Mouse (Mus musculus) stomach, postnatal 0 days (tissue): ENCODE data around the gene Hebp1. TPM values are rescaled to one million over a fixed set of nuclear protein-coding genes. Genes with fewer than 3 reads are reported as not detected.
A peak's percentile ranks its signal among the peaks of the same experiment; 100 is the strongest.

Experiments used
- ATAC-seq: fragments of 200-750 bp; cut with Nextera tagmentation; 2 replicates; pipeline ENCODE4 v1.8.0; 2017; ENCODE audit not compliant: low FRiP score, low TSS enrichment
- DNase-seq: peaks from one replicate; pipeline ENCODE4 v3.0.0-alpha.2; 2016; ENCODE audit warnings: low spot score
- H3K27ac ChIP-seq: fragments of 300-500 bp; sonication (generic); replicated peaks from 2 replicates; pipeline ENCODE4 v1.5.1; 2014; ENCODE audit warnings: mild to moderate bottlenecking, control low read depth
- H3K27me3 ChIP-seq: fragments of 300-500 bp; sonication (generic); 2 replicates; pipeline ENCODE4 v1.6.1; 2014; ENCODE audit warnings: low read length; ENCODE audit not compliant: control insufficient read depth, insufficient read depth
- H3K36me3 ChIP-seq: fragments of 300-500 bp; sonication (generic); 2 replicates; pipeline ENCODE4 v1.6.1; 2014; ENCODE audit warnings: low read length, mixed read lengths; ENCODE audit not compliant: control insufficient read depth, insufficient read depth
- H3K4me1 ChIP-seq: fragments of 300-500 bp; sonication (generic); replicated peaks from 2 replicates; pipeline ENCODE4 v1.6.1; 2014; ENCODE audit warnings: antibody characterized with exemption; ENCODE audit not compliant: control insufficient read depth, insufficient read depth
- H3K4me2 ChIP-seq: fragments of 300-500 bp; sonication (generic); replicated peaks from 2 replicates; pipeline ENCODE4 v1.6.1; 2014; ENCODE audit warnings: low read depth, mild to moderate bottlenecking, control low read depth, moderate library complexity
- H3K4me3 ChIP-seq: fragments of 300-500 bp; sonication (generic); 2 replicates; pipeline ENCODE4 v1.5.1; 2014; ENCODE audit warnings: low read depth, low read length, control low read depth
- H3K9ac ChIP-seq: fragments of 300-500 bp; sonication (generic); 2 replicates; pipeline ENCODE4 v1.6.1; 2014; ENCODE audit warnings: mild to moderate bottlenecking, low read length, control low read depth, mixed read lengths
- H3K9me3 ChIP-seq: fragments of 300-500 bp; sonication (generic); 2 replicates; pipeline ENCODE4 v1.6.1; 2016; ENCODE audit warnings: low read length; ENCODE audit not compliant: control insufficient read depth
- CTCF ChIP-seq: IDR thresholded peaks from 2 replicates; pipeline ENCODE4 v1.5.1; 2016; ENCODE audit warnings: antibody characterized with exemption, low read depth, mild to moderate bottlenecking, moderate library complexity
- EP300 ChIP-seq: optimal IDR thresholded peaks from 2 replicates; pipeline ENCODE3; 2016; ENCODE audit warnings: antibody characterized with exemption
- WGBS: fragments of 180-500 bp; shearing (Covaris S2); extraction: QIAGEN DNeasy Blood & Tissue Kit; methylation state at CpG from one replicate; pipeline ENCODE4 v1.1.7; 2014; 5-methylcytosine and 5-hydroxymethylcytosine counted together
- polyA plus RNA-seq: library from polyadenylated mRNA; unstranded; fragments of >200 nt; fragmentation: Nextera tagmentation; extraction: Ambion mirVana; gene quantifications from 2 replicates; pipeline ENCODE4 v1.2.1, GENCODE M21; 2015

Hebp1 gene
- polyA plus RNA-seq, 1 experiment from 2014 or later, result 33.7 TPM

DNA sequence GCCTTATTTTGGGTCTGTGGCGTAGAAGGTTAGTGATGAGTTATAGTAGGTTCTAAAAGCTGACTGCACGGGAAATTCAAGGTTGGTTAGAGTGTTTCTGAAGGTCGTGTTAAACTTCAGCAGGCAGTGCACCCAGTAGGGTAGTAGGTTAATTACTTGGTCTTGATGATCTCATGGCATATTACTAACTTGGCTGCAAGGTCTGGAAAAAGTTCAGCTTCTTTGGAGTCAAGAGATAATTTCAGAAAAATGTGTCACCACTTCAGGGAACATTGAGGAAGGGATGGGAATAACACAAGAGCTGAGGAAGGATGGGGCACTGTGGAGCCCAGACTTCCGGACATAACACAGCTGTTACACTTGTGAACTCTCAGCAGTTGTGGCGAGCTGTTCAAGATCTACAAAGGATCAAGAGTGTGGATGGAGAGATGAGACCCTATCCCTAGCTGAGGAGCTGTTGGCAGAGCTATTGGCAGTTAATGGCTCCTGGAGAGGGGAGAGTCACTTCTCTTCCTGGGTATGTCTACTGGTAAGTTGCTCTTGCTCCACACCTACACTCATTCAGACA lies 95.0 kb downstream of the Hebp1 start:
- no peak overlapping the region for H3K27ac ChIP-seq
- DNase-seq (no peak), ATAC-seq (no peak)
- H3K4me1 ChIP-seq, result no peaks in the 10 kb centered on the region
- no peaks in the 10 kb centered on the region for H3K36me3 ChIP-seq
- no peaks in the 10 kb centered on the region for H3K27me3 ChIP-seq
- H3K4me3 ChIP-seq, result no peak overlapping the region
- WGBS, result 70% methylated on average over 5 of the region's 5 CpGs
- TF ChIP-seq EP300 (no peak), CTCF (no peak)
- H3K9me3 ChIP-seq, result no peaks in the 10 kb centered on the region
- no peak overlapping the region for H3K4me2 ChIP-seq
- H3K9ac ChIP-seq, result no peak overlapping the region

DNA sequence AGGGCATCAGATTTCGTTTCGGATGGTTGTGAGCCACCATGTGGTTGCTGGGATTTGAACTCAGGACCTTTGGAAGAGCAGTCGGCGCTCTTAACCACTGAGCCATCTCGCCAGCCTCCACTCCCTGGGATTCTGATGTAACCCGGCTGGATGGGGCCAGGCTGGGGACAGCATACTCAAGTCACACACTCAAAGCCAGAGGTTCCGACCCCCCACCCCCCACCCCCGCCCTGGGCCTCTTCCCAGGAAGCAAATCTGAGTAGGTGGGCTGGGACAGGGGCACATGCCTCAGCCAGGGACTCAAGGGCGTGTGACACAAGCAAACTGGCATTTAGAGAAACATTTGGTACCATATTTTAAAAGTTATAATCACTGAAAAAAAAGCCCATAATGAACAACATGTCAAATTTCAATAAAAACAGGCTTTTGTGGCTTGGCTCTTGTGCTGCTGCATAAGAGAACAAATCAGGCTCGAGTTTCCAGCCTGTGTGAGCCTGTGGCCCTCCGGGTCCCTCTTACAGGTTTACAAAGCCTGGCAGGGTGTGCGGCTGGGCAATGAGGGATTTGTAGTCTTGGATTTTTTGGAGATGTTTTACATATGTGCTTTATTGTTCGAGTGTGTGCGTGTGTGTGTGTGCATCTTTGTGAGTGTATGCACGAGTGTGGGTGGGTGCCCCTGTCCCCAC lies 96.9 kb downstream of the Hebp1 start:
- DNase-seq, result no peak
- Histone ChIP-seq H3K9ac (no peak overlapping the region), H3K36me3 (no peaks in the 10 kb centered on the region), H3K4me2 (no peak overlapping the region), H3K27me3 (no peaks in the 10 kb centered on the region), H3K27ac (no peak overlapping the region), H3K4me1 (no peaks in the 10 kb centered on the region), H3K4me3 (no peak overlapping the region), H3K9me3 (no peaks in the 10 kb centered on the region)
- ATAC-seq, result no peak
- 71% methylated on average over 15 of the region's 15 CpGs for WGBS
- no peak for TF ChIP-seq CTCF
- no peak for TF ChIP-seq EP300

DNA sequence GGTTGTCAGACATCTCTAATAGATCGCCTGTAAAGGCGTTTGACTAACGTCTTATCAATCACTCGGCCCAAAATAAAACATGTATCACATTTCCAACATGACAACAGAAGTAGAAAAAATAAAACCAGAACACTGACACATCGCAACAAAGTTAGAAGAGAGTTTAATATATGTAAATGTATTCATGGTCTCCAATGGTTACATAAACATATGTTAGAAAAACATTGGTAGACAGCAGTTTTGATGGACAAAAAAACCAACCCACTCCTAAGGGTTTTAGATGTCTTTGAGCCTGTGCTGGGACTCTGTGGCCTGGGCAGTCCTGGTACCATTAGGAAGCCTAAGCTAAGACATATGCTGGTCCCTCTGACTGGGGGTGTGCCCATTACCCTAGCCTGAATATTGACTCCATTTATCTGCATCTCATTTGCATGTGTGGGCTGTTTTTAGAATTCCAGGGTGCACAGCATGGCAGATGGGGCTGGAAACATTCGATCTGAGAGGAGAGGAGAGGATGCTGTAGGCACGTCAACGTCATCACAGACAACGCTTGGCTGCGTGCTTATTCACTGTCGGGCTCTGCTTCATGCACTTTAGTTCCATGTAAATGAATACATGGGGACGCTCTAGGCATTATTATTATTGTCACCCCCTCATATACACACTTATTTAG lies 104.9 kb downstream of the Hebp1 start:
- DNase-seq, result no peak
- 87% methylated on average over 12 of the region's 12 CpGs for WGBS
- no peak overlapping the region for H3K9ac ChIP-seq
- no peak overlapping the region for H3K4me2 ChIP-seq
- no peak for ATAC-seq
- H3K4me3 ChIP-seq, result no peak overlapping the region
- no peaks in the 10 kb centered on the region for H3K27me3 ChIP-seq
- H3K27ac ChIP-seq, result no peak overlapping the region
- H3K4me1 ChIP-seq, result no peaks in the 10 kb centered on the region
- H3K36me3 ChIP-seq, result no peaks in the 10 kb centered on the region
- TF ChIP-seq CTCF (no peak), EP300 (no peak)
- no peaks in the 10 kb centered on the region for H3K9me3 ChIP-seq

DNA sequence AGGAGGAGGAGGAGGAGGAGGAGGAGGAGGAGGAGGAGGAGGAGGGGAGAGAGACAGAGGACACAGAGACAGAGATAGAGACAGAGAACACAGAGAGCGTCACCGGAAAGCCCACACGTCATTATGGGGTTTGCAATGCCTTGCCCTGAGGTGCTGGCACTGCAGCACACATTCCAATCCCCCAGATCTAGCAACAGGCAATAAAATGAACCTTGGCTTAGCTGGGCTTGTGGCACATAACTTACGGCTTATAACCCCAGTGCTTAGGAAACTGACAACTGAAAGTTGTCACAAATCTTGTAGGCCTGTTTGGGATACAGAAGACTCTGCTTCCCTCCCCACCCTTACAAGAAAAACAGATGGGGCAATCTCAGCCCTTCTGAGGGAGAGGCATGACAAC lies 107.2 kb downstream of the Hebp1 start:
- TF ChIP-seq CTCF (no peak), EP300 (no peak)
- H3K4me3 ChIP-seq, result no peak overlapping the region
- no peak for ATAC-seq
- H3K4me2 ChIP-seq, result no peak overlapping the region
- no peaks in the 10 kb centered on the region for H3K9me3 ChIP-seq
- no peak for DNase-seq
- H3K27ac ChIP-seq, result no peak overlapping the region
- no peaks in the 10 kb centered on the region for H3K36me3 ChIP-seq
- H3K9ac ChIP-seq, result no peak overlapping the region
- H3K4me1 ChIP-seq, result no peaks in the 10 kb centered on the region
- H3K27me3 ChIP-seq, result no peaks in the 10 kb centered on the region
- WGBS, result 71% methylated on average over 4 of the region's 4 CpGs

DNA sequence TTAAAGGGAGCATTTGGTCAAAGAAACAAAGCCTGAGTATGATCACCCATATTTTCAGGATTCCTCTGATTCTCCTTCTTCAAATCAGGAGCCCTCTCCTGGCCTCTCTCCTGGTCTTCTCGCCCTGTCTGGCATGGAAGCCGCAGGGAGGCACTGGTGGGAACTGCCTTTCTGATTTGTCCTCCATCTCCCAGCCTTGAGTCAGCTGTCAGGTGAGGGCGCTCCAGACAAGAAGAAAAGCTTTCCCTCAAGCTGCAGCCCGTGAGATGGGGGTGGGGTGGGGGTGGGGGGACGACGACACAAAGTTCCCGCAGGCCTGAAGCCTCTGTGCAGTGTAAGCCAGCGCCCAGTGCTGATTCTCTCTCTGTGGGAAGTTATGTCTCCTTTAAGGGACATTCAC lies 108.0 kb downstream of the Hebp1 start:
- ATAC-seq (no peak), DNase-seq (no peak)
- Histone ChIP-seq H3K4me2 (no peak overlapping the region), H3K36me3 (no peaks in the 10 kb centered on the region), H3K9me3 (no peaks in the 10 kb centered on the region), H3K27ac (no peak overlapping the region), H3K27me3 (no peaks in the 10 kb centered on the region), H3K9ac (no peak overlapping the region), H3K4me1 (no peaks in the 10 kb centered on the region), H3K4me3 (no peak overlapping the region)
- TF ChIP-seq EP300, result no peak
- peak; percentile 47 for TF ChIP-seq CTCF
- WGBS, result 38% methylated on average over 7 of the region's 8 CpGs
